Mouse (Mus musculus) limb, embryonic 11.5 days (tissue): ENCODE measurements at regions not wholly inside any gene's neighbourhood (a gene's known extent, or its start where the extent isn't known, plus 50 kb on each side); places are given as distances from the start of the nearest gene placed in this dataset.

Experiments
- ATAC-seq: fragments of 200-750 bp; cut with Nextera tagmentation; 2 replicates; pipeline ENCODE4 v1.8.0; 2017; ENCODE audit warnings: low read depth; ENCODE audit not compliant: insufficient number of reproducible peaks, low FRiP score, low TSS enrichment
- DNase-seq: peaks from one replicate; pipeline ENCODE4 v3.0.0-alpha.2; 2015; ENCODE audit warnings: low spot score
- H3K27ac ChIP-seq: fragments of 300-500 bp; sonication (generic); replicated peaks from 2 replicates; pipeline ENCODE4 v1.5.1; 2014; ENCODE audit warnings: low read depth, mild to moderate bottlenecking, low read length
- H3K27me3 ChIP-seq: fragments of 300-500 bp; sonication (generic); 2 replicates; pipeline ENCODE4 v1.6.1; 2014; ENCODE audit warnings: mild to moderate bottlenecking, low read length, mixed read lengths; ENCODE audit not compliant: control insufficient read depth, insufficient read depth
- H3K36me3 ChIP-seq: fragments of 300-500 bp; sonication (generic); 2 replicates; pipeline ENCODE4 v1.6.1; 2014; ENCODE audit warnings: mild to moderate bottlenecking, low read length, moderate library complexity, mixed read lengths; ENCODE audit not compliant: control insufficient read depth, insufficient read depth
- H3K4me1 ChIP-seq: fragments of 300-500 bp; sonication (generic); 2 replicates; pipeline ENCODE4 v1.6.1; 2014; ENCODE audit warnings: low read length, mixed read lengths; ENCODE audit not compliant: control insufficient read depth, insufficient read depth
- H3K4me2 ChIP-seq: fragments of 300-500 bp; sonication (generic); 2 replicates; pipeline ENCODE4 v1.6.1; 2014; ENCODE audit warnings: low read depth, mild to moderate bottlenecking, moderate library complexity; ENCODE audit not compliant: severe bottlenecking
- H3K4me3 ChIP-seq: fragments of 300-500 bp; sonication (generic); 2 replicates; pipeline ENCODE4 v1.5.1; 2014; ENCODE audit warnings: low read depth, low read length
- H3K9ac ChIP-seq: fragments of 300-500 bp; sonication (generic); 2 replicates; pipeline ENCODE4 v1.6.1; 2014; ENCODE audit warnings: mild to moderate bottlenecking, low read length
- H3K9me3 ChIP-seq: fragments of 300-500 bp; sonication (generic); 2 replicates; pipeline ENCODE4 v1.6.1; 2016; ENCODE audit warnings: low read length; ENCODE audit not compliant: control insufficient read depth
- WGBS: fragments of 180-500 bp; shearing (Covaris S2); extraction: QIAGEN DNeasy Blood & Tissue Kit; methylation state at CpG from one replicate; pipeline ENCODE4 v1.1.7; 2014; 5-methylcytosine and 5-hydroxymethylcytosine counted together

DNA sequence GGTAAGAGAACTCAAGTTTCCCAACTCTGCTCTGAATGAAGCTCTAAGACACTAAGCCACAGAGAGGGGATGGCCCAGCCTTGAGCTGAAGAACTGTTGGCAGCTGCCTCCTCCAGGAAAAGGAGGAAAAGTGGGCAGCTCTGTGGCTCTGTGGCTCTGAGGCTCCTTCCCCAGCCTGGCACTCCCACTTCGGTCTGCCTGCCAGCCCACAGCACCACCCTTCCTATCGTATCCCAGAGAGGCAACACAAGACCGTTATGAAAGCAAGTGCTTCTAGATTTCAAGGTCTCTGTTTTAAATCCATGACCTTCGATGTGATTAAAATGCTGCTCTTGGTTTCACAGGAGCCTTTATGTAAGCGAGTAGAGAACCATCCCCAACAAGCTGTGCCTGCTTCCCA is 53.5 kb upstream of the Kcna5 start:
- Histone ChIP-seq H3K36me3 (no peaks in the 10 kb centered on the region), H3K9me3 (no peaks in the 10 kb centered on the region), H3K4me1 (peaks cover 4% of the 10 kb centered on the region; the same call in 1 of the 2 replicates), H3K9ac (no peak overlapping the region), H3K27ac (no peak overlapping the region), H3K27me3 (no peaks in the 10 kb centered on the region), H3K4me2 (no peak overlapping the region), H3K4me3 (no peak overlapping the region)
- no peak for ATAC-seq
- DNase-seq = no peak
- WGBS = 91% methylated on average over 5 of the region's 5 CpGs

DNA sequence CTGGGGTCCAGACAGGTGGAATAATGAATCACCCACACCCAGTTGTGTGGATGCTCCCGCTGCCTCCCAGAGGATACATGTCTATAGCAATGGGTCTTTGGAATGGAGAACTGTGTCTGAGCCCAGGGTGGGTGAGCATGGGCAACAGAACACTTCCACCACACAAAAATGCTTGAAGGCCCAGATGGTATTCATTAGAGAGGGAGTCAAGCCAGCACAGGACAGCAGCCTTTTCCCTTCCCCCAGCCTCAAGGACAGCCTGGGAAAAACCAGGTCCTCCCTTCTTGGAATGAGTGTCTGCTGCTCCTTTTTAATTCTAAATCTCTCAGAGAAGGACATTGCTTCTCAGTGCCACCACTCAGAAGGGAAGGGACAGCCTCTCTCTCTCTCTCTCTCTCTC is 52.3 kb upstream of the Kcna5 start:
- H3K27me3 ChIP-seq = no peaks in the 10 kb centered on the region
- H3K9ac ChIP-seq = no peak overlapping the region
- DNase-seq = peak; percentile 26
- H3K36me3 ChIP-seq = no peaks in the 10 kb centered on the region
- H3K4me1 ChIP-seq = peaks cover 4% of the 10 kb centered on the region; the same call in 1 of the 2 replicates
- no peak overlapping the region for H3K4me3 ChIP-seq
- H3K27ac ChIP-seq = no peak overlapping the region
- no peaks in the 10 kb centered on the region for H3K9me3 ChIP-seq
- 90% methylated on average over 1 of the region's 1 CpGs for WGBS
- H3K4me2 ChIP-seq = no peak overlapping the region
- ATAC-seq = no peak

DNA sequence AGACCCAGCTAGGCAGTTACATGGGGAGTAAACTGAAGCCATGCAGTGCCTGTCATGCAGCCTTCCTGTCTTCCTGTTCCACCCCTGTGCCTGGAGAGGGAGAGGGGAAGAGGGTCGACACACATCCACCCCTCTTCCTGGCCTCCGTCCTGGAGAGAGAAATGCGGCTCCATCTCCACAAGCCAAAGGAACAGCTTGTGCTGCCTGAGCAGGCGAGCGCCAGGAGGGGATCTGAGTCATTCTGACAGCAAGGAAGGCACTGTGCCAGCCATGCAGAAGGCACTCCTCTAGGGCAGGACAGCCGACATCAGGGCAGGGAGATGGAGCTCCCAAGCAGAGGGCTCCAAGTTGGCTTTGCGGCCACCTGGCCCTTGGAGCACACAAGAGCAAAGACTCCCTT is 50.6 kb upstream of the Kcna5 start:
- WGBS = 71% methylated on average over 7 of the region's 7 CpGs

More for the DNA sequence above, 50.6 kb upstream of the Kcna5 start:
- H3K27ac ChIP-seq = no peak overlapping the region
- no peak overlapping the region for H3K4me2 ChIP-seq
- no peak for DNase-seq
- H3K27me3 ChIP-seq = no peaks in the 10 kb centered on the region
- no peaks in the 10 kb centered on the region for H3K9me3 ChIP-seq
- peaks cover 4% of the 10 kb centered on the region; the same call in 1 of the 2 replicates for H3K4me1 ChIP-seq
- H3K36me3 ChIP-seq = no peaks in the 10 kb centered on the region
- no peak overlapping the region for H3K4me3 ChIP-seq
- ATAC-seq = no peak
- H3K9ac ChIP-seq = no peak overlapping the region
